Comparison of ENCODE assay signal across 12 mouse cellular contexts in the genomic region with DNA sequence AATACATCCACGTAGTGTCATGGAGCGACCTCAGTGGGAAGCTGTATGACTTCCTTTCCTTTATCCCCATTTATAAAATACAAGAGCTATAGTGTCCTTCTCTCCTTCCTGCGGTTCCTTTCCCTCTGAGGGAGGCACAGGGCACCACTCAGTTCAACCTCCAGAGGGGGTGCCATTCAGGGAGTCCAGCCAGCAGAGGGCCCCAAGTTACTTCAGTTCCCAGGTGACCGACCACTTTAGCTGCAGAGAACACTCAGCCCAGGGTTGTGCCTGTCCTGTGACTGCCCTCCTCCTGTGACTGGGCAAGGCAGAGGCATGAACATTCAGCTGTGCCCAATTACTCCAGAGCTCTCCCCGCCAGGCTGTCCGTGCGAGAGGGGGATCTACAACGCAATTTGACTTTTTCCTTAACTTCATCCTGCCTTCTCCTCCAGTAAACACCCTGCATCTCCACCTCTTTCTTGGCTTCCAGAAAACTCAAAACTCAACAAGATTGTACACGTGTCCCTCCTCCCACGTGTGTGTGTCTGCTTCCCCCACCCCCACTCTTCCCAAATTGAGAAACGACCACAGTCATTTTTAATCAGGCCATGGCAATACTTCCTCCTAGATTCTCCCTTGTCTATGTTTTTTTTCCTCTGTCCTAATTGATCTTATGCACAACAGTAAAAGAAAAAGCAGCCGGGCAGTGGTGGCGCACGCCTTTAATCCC. TPM values are rescaled to one million over a fixed set of nuclear protein-coding genes. Genes with fewer than 3 reads are reported as not detected.
A peak's percentile ranks its signal among the peaks of the same experiment; 100 is the strongest.
DNase-seq lines count a peak whose midpoint lies in the region; ATAC-seq and TF ChIP-seq lines count a peak whose summit lies in the region.
"Had no signal": no experiment of that assay in that cellular context is flagged by ENCODE, and none has a peak within 500 bp of the region (broad histone marks: within the 10 kb centered on the region; RNA-seq: fewer than 3 reads in every experiment).

No protein-coding gene starts in this region.

- no peak overlapping the region for H3K4me2 ChIP-seq in heart, postnatal 0 days (ENCODE audit: low read depth, low read length)
- H3K4me2 ChIP-seq in midbrain, postnatal 0 days (ENCODE audit: low read depth, low read length, poor library complexity, severe bottlenecking) = no peak overlapping the region
- H3K4me2 ChIP-seq in midbrain, embryonic 13.5 days (replicated peaks) = no peak overlapping the region
- H3K4me2 ChIP-seq in forebrain, embryonic 14.5 days (ENCODE audit: low read length) = no peak overlapping the region
- H3K4me2 ChIP-seq: forebrain, embryonic 12.5 days; limb, embryonic 13.5 days; midbrain, embryonic 12.5 days had no signal

- H3K9me3 ChIP-seq in heart, postnatal 0 days (replicated peaks; ENCODE audit: control insufficient read depth, low read length) = no peaks in the 10 kb centered on the region
- H3K9me3 ChIP-seq in midbrain, postnatal 0 days (ENCODE audit: low read length) = no peaks in the 10 kb centered on the region
- no peaks in the 10 kb centered on the region for H3K9me3 ChIP-seq in midbrain, embryonic 13.5 days
- H3K9me3 ChIP-seq in forebrain, embryonic 14.5 days (replicated peaks; ENCODE audit: control insufficient read depth, low read length) = no peaks in the 10 kb centered on the region
- H3K9me3 ChIP-seq: forebrain, embryonic 12.5 days; limb, embryonic 13.5 days; midbrain, embryonic 12.5 days had no signal

- no peaks in the 10 kb centered on the region for H3K36me3 ChIP-seq in heart, postnatal 0 days (replicated peaks; ENCODE audit: control insufficient read depth, insufficient read depth, low read length)
- no peaks in the 10 kb centered on the region for H3K36me3 ChIP-seq in midbrain, postnatal 0 days (ENCODE audit: insufficient read depth, low read length)
- H3K36me3 ChIP-seq in midbrain, embryonic 13.5 days = no peaks in the 10 kb centered on the region
- no peaks in the 10 kb centered on the region for H3K36me3 ChIP-seq in forebrain, embryonic 14.5 days (ENCODE audit: control insufficient read depth, insufficient read depth, low read length)
- H3K36me3 ChIP-seq: forebrain, embryonic 12.5 days; limb, embryonic 13.5 days; midbrain, embryonic 12.5 days had no signal

- peak; percentile 51 for ATAC-seq in heart, postnatal 0 days (ENCODE audit: insufficient read depth, low read depth)
- ATAC-seq in midbrain, postnatal 0 days (ENCODE audit: low FRiP score) = no peak
- ATAC-seq in midbrain, embryonic 13.5 days = no peak
- ATAC-seq in megakaryocyte progenitor cell, adult 5-6 weeks (replicated peaks; ENCODE audit: poor library complexity) = peak; percentile 86
- no peak for ATAC-seq in erythroblast, adult 5-6 weeks (replicated peaks; ENCODE audit: low FRiP score, poor library complexity, severe bottlenecking)
- ATAC-seq in forebrain, embryonic 14.5 days = no peak

- H3K9ac ChIP-seq in heart, postnatal 0 days (replicated peaks; ENCODE audit: low read depth, low read length) = no peak overlapping the region
- H3K9ac ChIP-seq in midbrain, postnatal 0 days (replicated peaks; ENCODE audit: low read length, poor library complexity, severe bottlenecking) = no peak overlapping the region
- H3K9ac ChIP-seq in midbrain, embryonic 13.5 days (replicated peaks) = no peak overlapping the region
- no peak overlapping the region for H3K9ac ChIP-seq in forebrain, embryonic 14.5 days (ENCODE audit: low read length)
- H3K9ac ChIP-seq: forebrain, embryonic 12.5 days; limb, embryonic 13.5 days; midbrain, embryonic 12.5 days had no signal

- peak; percentile 37 for TF ChIP-seq CTCF in heart, postnatal 0 days (IDR thresholded peaks at IDR 0.05; ENCODE audit: low read depth)
- TF ChIP-seq CTCF in midbrain, postnatal 0 days (IDR thresholded peaks at IDR 0.05) = peak; percentile 40; the same call in 1 of the 2 replicates

- peaks cover 7% of the 10 kb centered on the region; the same call in 1 of the 2 replicates for H3K27me3 ChIP-seq in heart, postnatal 0 days (ENCODE audit: control insufficient read depth, insufficient read depth, low read length)
- H3K27me3 ChIP-seq in midbrain, postnatal 0 days (ENCODE audit: insufficient read depth, low read length) = no peaks in the 10 kb centered on the region
- no peaks in the 10 kb centered on the region for H3K27me3 ChIP-seq in midbrain, embryonic 13.5 days
- 0 out of 2 replicates have a peak, but pooled peaks cover 4% of the 10 kb centered on the region for H3K27me3 ChIP-seq in forebrain, embryonic 14.5 days (replicated peaks; ENCODE audit: control insufficient read depth, insufficient read depth, low read length)

- WGBS in heart, postnatal 0 days = 55% methylated on average over 14 of the region's 14 CpGs
- 60% methylated on average over 14 of the region's 14 CpGs for WGBS in midbrain, postnatal 0 days
- 64% methylated on average over 14 of the region's 14 CpGs for WGBS in midbrain, embryonic 13.5 days
- WGBS in forebrain, embryonic 14.5 days = 65% methylated on average over 14 of the region's 14 CpGs

- H3K4me1 ChIP-seq in heart, postnatal 0 days (ENCODE audit: control insufficient read depth, insufficient read depth) = no peaks in the 10 kb centered on the region
- H3K4me1 ChIP-seq in midbrain, postnatal 0 days (ENCODE audit: insufficient read depth, low read length) = no peaks in the 10 kb centered on the region
- H3K4me1 ChIP-seq in midbrain, embryonic 13.5 days (replicated peaks) = no peaks in the 10 kb centered on the region
- no peaks in the 10 kb centered on the region for H3K4me1 ChIP-seq in forebrain, embryonic 14.5 days (ENCODE audit: control insufficient read depth, insufficient read depth, low read length)
- H3K4me1 ChIP-seq: forebrain, embryonic 12.5 days; limb, embryonic 13.5 days; midbrain, embryonic 12.5 days had no signal

- no peak overlapping the region for H3K27ac ChIP-seq in heart, postnatal 0 days (ENCODE audit: low read depth)
- no peak overlapping the region for H3K27ac ChIP-seq in midbrain, postnatal 0 days (ENCODE audit: low read depth, low read length)
- H3K27ac ChIP-seq in midbrain, embryonic 13.5 days = no peak overlapping the region
- H3K27ac ChIP-seq in forebrain, embryonic 14.5 days (ENCODE audit: low read depth, low read length) = no peak overlapping the region
- H3K27ac ChIP-seq: forebrain, embryonic 12.5 days; limb, embryonic 13.5 days; midbrain, embryonic 12.5 days had no signal

- intact Hi-C loops in heart, postnatal 14 days (cut with DNase I) = no loop called here

- H3K4me3 ChIP-seq in heart, postnatal 0 days (ENCODE audit: low read depth, low read length) = no peak overlapping the region
- no peak overlapping the region for H3K4me3 ChIP-seq in midbrain, postnatal 0 days (ENCODE audit: low read depth, low read length)
- H3K4me3 ChIP-seq in midbrain, embryonic 13.5 days (replicated peaks) = no peak overlapping the region
- no peak overlapping the region for H3K4me3 ChIP-seq in forebrain, embryonic 14.5 days (ENCODE audit: low read depth, low read length)
- H3K4me3 ChIP-seq: forebrain, embryonic 12.5 days; limb, embryonic 13.5 days; midbrain, embryonic 12.5 days had no signal

- no peak for TF ChIP-seq EP300 in heart, postnatal 0 days (IDR thresholded peaks at IDR 0.05; ENCODE audit: low read depth)

- no peak for DNase-seq in heart, postnatal 0 days (ENCODE audit: low spot score)
- DNase-seq in heart, postnatal 14 days = no peak
- no peak for DNase-seq in midbrain, postnatal 0 days (ENCODE audit: low spot score)
- peak; percentile 48 for DNase-seq in ZHBTc4 (ENCODE audit: low read depth, low spot score)
- DNase-seq in forebrain, embryonic 14.5 days (ENCODE audit: low spot score) = no peak

RNA-seq across cellular contexts. Expression of a gene that starts 6.1 kb away (rescaled TPM):
- 3.4 and 9.3 TPM in 2 replicates for total RNA-seq in heart, postnatal 0 days (2014; rRNA removed; ENCODE audit: low replicate concordance)
- 4.0 and 4.7 TPM in 2 replicates for polyA plus RNA-seq in heart, postnatal 0 days (2015; fragmentation: Nextera tagmentation; extraction: Ambion mirVana)
- 1 to 10 TPM; 4.8 to 6.1 TPM for total RNA-seq in heart, postnatal 14 days (2021)
- total RNA-seq in midbrain, postnatal 0 days (2014; rRNA removed) = 1.5 TPM in 2 replicates
- 2.5 and 2.9 TPM in 2 replicates for polyA plus RNA-seq in midbrain, postnatal 0 days (2015; fragmentation: Nextera tagmentation; extraction: Ambion mirVana)
- 2.4 and 2.5 TPM in 2 replicates for polyA plus RNA-seq in midbrain, embryonic 13.5 days (2015; fragmentation: Nextera tagmentation; extraction: Ambion mirVana)
- total RNA-seq in megakaryocyte progenitor cell, adult 5-6 weeks (2015) = 0.89 TPM in 1 of 2 replicates, not detected in the other
- 3.1 and 6.1 TPM in 2 replicates for total RNA-seq in megakaryocyte progenitor cell, adult 5-6 weeks (2017)
- total RNA-seq in erythroblast, adult 5-6 weeks (2015; ENCODE audit: low replicate concordance) = not detected in 2 replicates
- total RNA-seq in erythroblast, adult 5-6 weeks (2017; ENCODE audit: low replicate concordance) = 0.51 TPM in 1 of 2 replicates, not detected in the other
- 2.2 and 4.3 TPM in 2 replicates for polyA plus RNA-seq in forebrain, embryonic 14.5 days (2014; fragmentation: Nextera tagmentation; extraction: Ambion mirVana)

RNA-seq across cellular contexts. Expression of a gene that starts 18.1 kb away (rescaled TPM):
- total RNA-seq in heart, postnatal 0 days (2014; rRNA removed; ENCODE audit: low replicate concordance) = 0.04 and 0.38 TPM in 2 replicates
- polyA plus RNA-seq in heart, postnatal 0 days (2015; fragmentation: Nextera tagmentation; extraction: Ambion mirVana) = 0.03 and 0.04 TPM in 2 replicates
- under 1 TPM in 1 of 2 experiments, not detected in 1; 0.07 TPM for total RNA-seq in heart, postnatal 14 days (2021)
- 149 and 178 TPM in 2 replicates for total RNA-seq in midbrain, postnatal 0 days (2014; rRNA removed)
- polyA plus RNA-seq in midbrain, postnatal 0 days (2015; fragmentation: Nextera tagmentation; extraction: Ambion mirVana) = 12.3 and 14.1 TPM in 2 replicates
- 9.1 and 9.4 TPM in 2 replicates for polyA plus RNA-seq in midbrain, embryonic 13.5 days (2015; fragmentation: Nextera tagmentation; extraction: Ambion mirVana)
- total RNA-seq in megakaryocyte progenitor cell, adult 5-6 weeks (2015) = not detected in 2 replicates
- total RNA-seq in megakaryocyte progenitor cell, adult 5-6 weeks (2017) = under 0.01 TPM in 1 of 2 replicates, not detected in the other
- not detected in 2 replicates for total RNA-seq in erythroblast, adult 5-6 weeks (2015; ENCODE audit: low replicate concordance)
- not detected in 2 replicates for total RNA-seq in erythroblast, adult 5-6 weeks (2017; ENCODE audit: low replicate concordance)
- 11.7 and 13.1 TPM in 2 replicates for polyA plus RNA-seq in forebrain, embryonic 14.5 days (2014; fragmentation: Nextera tagmentation; extraction: Ambion mirVana)

RNA-seq across cellular contexts. Expression of a gene that starts 21.3 kb away (rescaled TPM):
- not detected in 2 replicates for total RNA-seq in heart, postnatal 0 days (2014; rRNA removed; ENCODE audit: low replicate concordance)
- not detected in 2 replicates for polyA plus RNA-seq in heart, postnatal 0 days (2015; fragmentation: Nextera tagmentation; extraction: Ambion mirVana)
- total RNA-seq in heart, postnatal 14 days (2021) = not detected
- total RNA-seq in midbrain, postnatal 0 days (2014; rRNA removed) = not detected in 2 replicates
- polyA plus RNA-seq in midbrain, postnatal 0 days (2015; fragmentation: Nextera tagmentation; extraction: Ambion mirVana) = not detected in 2 replicates
- polyA plus RNA-seq in midbrain, embryonic 13.5 days (2015; fragmentation: Nextera tagmentation; extraction: Ambion mirVana) = not detected in 2 replicates
- not detected in 2 replicates for total RNA-seq in megakaryocyte progenitor cell, adult 5-6 weeks (2015)
- total RNA-seq in megakaryocyte progenitor cell, adult 5-6 weeks (2017) = not detected in 2 replicates
- total RNA-seq in erythroblast, adult 5-6 weeks (2015; ENCODE audit: low replicate concordance) = not detected in 2 replicates
- total RNA-seq in erythroblast, adult 5-6 weeks (2017; ENCODE audit: low replicate concordance) = not detected in 2 replicates
- not detected in 2 replicates for polyA plus RNA-seq in forebrain, embryonic 14.5 days (2014; fragmentation: Nextera tagmentation; extraction: Ambion mirVana)
- polyA plus RNA-seq: forebrain, embryonic 12.5 days; heart, embryonic 16.5 days; limb, embryonic 13.5 days; midbrain, embryonic 12.5 days had no signal

RNA-seq across cellular contexts. Expression of a gene that starts 27.7 kb away (rescaled TPM):
- total RNA-seq in heart, postnatal 0 days (2014; rRNA removed; ENCODE audit: low replicate concordance) = 9.7 and 18.4 TPM in 2 replicates
- 14.8 and 18.1 TPM in 2 replicates for polyA plus RNA-seq in heart, postnatal 0 days (2015; fragmentation: Nextera tagmentation; extraction: Ambion mirVana)
- 1 to 10 TPM; 7.8 to 9.5 TPM for total RNA-seq in heart, postnatal 14 days (2021)
- total RNA-seq in midbrain, postnatal 0 days (2014; rRNA removed) = 41.1 and 44.5 TPM in 2 replicates
- polyA plus RNA-seq in midbrain, postnatal 0 days (2015; fragmentation: Nextera tagmentation; extraction: Ambion mirVana) = 33.0 and 35.7 TPM in 2 replicates
- 44.5 and 46.1 TPM in 2 replicates for polyA plus RNA-seq in midbrain, embryonic 13.5 days (2015; fragmentation: Nextera tagmentation; extraction: Ambion mirVana)
- 47.1 and 55.0 TPM in 2 replicates for total RNA-seq in megakaryocyte progenitor cell, adult 5-6 weeks (2015)
- total RNA-seq in megakaryocyte progenitor cell, adult 5-6 weeks (2017) = 58.2 and 70.9 TPM in 2 replicates
- 6.7 and 7.3 TPM in 2 replicates for total RNA-seq in erythroblast, adult 5-6 weeks (2015; ENCODE audit: low replicate concordance)
- 8.2 and 9.8 TPM in 2 replicates for total RNA-seq in erythroblast, adult 5-6 weeks (2017; ENCODE audit: low replicate concordance)
- polyA plus RNA-seq in forebrain, embryonic 14.5 days (2014; fragmentation: Nextera tagmentation; extraction: Ambion mirVana) = 39.9 TPM in 2 replicates

Comparison
In these comparisons a context has a peak if more than half of its experiments do, and no peak if none do; other contexts are left out.
1. ATAC-seq: peak in heart, postnatal 0 days (single experiment) and megakaryocyte progenitor cell, adult 5-6 weeks (single experiment); none in midbrain, postnatal 0 days (single experiment), midbrain, embryonic 13.5 days (single experiment), erythroblast, adult 5-6 weeks (single experiment) and forebrain, embryonic 14.5 days (single experiment).
2. RNA of a gene that starts 18.1 kb away (total RNA-seq): 149 to 178 TPM in midbrain, postnatal 0 days; 0.04 to 0.38 TPM in heart, postnatal 0 days, 0.07 TPM in heart, postnatal 14 days, under 0.01 TPM in megakaryocyte progenitor cell, adult 5-6 weeks and not detected in erythroblast, adult 5-6 weeks; every median in the first group is over 100 times any median in the second.